Mouse (Mus musculus) embryonic fibroblast, embryonic 13.5 days (primary cell): ENCODE data around the gene Ovol1.

Source experiments
- CTCF ChIP-seq: IDR thresholded peaks from 2 replicates; pipeline ENCODE4 v1.5.1; 2011; ENCODE audit warnings: mild to moderate bottlenecking, control low read depth, low read length, moderate library complexity, borderline replicate concordance; ENCODE audit not compliant: insufficient read depth
- POLR2A ChIP-seq: IDR thresholded peaks from 2 replicates; pipeline ENCODE4 v1.6.1; 2011; ENCODE audit warnings: low read depth, mild to moderate bottlenecking, control low read depth, low read length, moderate library complexity

DNA sequence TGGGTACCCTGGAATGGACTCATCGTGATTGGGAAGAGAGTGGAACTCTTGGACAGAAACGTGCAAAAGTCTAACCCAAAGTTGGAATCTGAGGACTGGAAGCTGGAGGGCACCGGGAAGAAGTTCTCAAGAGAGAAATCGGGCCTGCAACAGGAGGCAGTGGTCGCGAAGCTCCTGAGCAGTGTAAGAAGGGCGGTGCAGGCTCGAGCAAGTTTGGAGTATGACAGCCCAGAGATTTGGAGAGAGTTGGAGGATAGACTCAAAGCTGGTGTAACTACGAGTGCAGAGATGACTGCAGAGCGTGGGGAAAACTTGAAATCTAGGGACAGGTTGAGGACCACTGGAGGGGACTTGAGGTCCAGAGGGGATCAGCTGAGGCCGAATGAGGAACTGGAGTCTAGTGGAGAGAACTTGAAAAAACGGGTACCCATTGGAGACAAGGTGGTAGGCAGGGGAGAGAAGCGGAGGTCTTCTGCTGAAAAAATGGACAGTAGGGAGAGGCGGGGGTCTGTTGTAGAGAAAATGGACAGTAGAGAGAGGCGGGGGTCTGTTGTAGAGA, 49.3 kb downstream of the Ovol1 start:
- TF ChIP-seq CTCF: no peak
- TF ChIP-seq POLR2A: no peak
